Mouse (Mus musculus) adrenal gland, postnatal 36 days (tissue): Measurements from ENCODE around the gene Pmvk. TPM values are rescaled to one million over a fixed set of nuclear protein-coding genes. Genes with fewer than 3 reads are reported as not detected.
"Not testable (repeated sequence)": the region's sequence is repeated elsewhere in the genome, so short reads cannot be mapped to it uniquely, and the experiment has no call there.

ENCODE experiments used
- DNase-seq, 2 experiments: peaks; one replicate each; pipeline ENCODE4 v3.0.0; 2021; ENCODE audit warnings: mixed read lengths in 1 of 2
- total RNA-seq, 2 experiments: library from RNA; stranded (reverse); gene quantifications; 2 replicates each; pipeline ENCODE4 v1.2.3; 2021

Pmvk gene
- total RNA-seq, 2 experiments from 2014 or later: 25.2 to 36.2 TPM

- no peak for DNase-seq
Observed at GRCm38 (mm10) chr3:89425876-89426275, 28.5 kb upstream of the Pmvk start.

- not testable (repeated sequence) for DNase-seq
Observed at GRCm38 (mm10) chr3:89429021-89429420, 25.3 kb upstream of the Pmvk start.

- DNase-seq: peak; percentile 98
Observed at GRCm38 (mm10) chr3:89430171-89431159, 23.9 kb upstream of the Pmvk start, which contains the start of gene Pygo2. Gene Pygo2 (plus strand): TSS chr3:89430214.

- DNase-seq: no peak
Observed at GRCm38 (mm10) chr3:89432606-89433005, 21.7 kb upstream of the Pmvk start.

GRCm38 (mm10) chr3:89434532-89434931 lies 19.8 kb upstream of the Pmvk start:
- DNase-seq: no peak

- no peak for DNase-seq
Observed at GRCm38 (mm10) chr3:89435041-89435440, 19.3 kb upstream of the Pmvk start.

GRCm38 (mm10) chr3:89436176-89437113 lies 17.9 kb upstream of the Pmvk start, which contains the start of gene Pbxip1:
Gene Pbxip1 (plus strand): TSS chr3:89436706.
- peak; percentile 72 to 79 for DNase-seq

GRCm38 (mm10) chr3:89437269-89437668 lies 17.1 kb upstream of the Pmvk start:
- peak; percentile 50 for DNase-seq

GRCm38 (mm10) chr3:89440691-89441090 lies 13.7 kb upstream of the Pmvk start:
- DNase-seq: peak; percentile 70 to 73

- peak; percentile 85 to 86 for DNase-seq
Observed at GRCm38 (mm10) chr3:89448720-89449537, 5.4 kb upstream of the Pmvk start.

GRCm38 (mm10) chr3:89449541-89449940 lies 4.8 kb upstream of the Pmvk start:
- DNase-seq: peak; percentile 75 to 88

GRCm38 (mm10) chr3:89451916-89452315 lies 2.4 kb upstream of the Pmvk start:
- DNase-seq: no peak

GRCm38 (mm10) chr3:89455786-89456285 lies 1.5 kb downstream of the Pmvk start:
- no peak for DNase-seq

- DNase-seq: peak; percentile 71 to 82
Observed at GRCm38 (mm10) chr3:89456726-89457665, 2.7 kb downstream of the Pmvk start.

- DNase-seq: peak in 1 of 2 experiments; percentile 48
Observed at GRCm38 (mm10) chr3:89458372-89458964, 4.1 kb downstream of the Pmvk start.

GRCm38 (mm10) chr3:89458965-89459807 lies 4.8 kb downstream of the Pmvk start:
- peak; percentile 95 to 96 for DNase-seq

- no peak for DNase-seq
Observed at GRCm38 (mm10) chr3:89468268-89468667, 13.9 kb downstream of the Pmvk start.

GRCm38 (mm10) chr3:89472280-89472679 lies 17.9 kb downstream of the Pmvk start:
- no peak for DNase-seq

GRCm38 (mm10) chr3:89473838-89474237 lies 19.5 kb downstream of the Pmvk start:
- no peak for DNase-seq
